Mouse (Mus musculus): ENCODE measurements around the gene Rab24. TPM values are rescaled to one million over a fixed set of nuclear protein-coding genes. Genes with fewer than 3 reads are reported as not detected.
A peak's percentile ranks its signal among the peaks of the same experiment; 100 is the strongest.

Rab24 gene
- total and polyA plus RNA-seq, 3 experiments, result 67.7 to 136 (median 70.2) TPM

GRCm38 (mm10) chr13:55329683-55330566 is 8.2 kb upstream of the Rab24 start, which contains the start of gene Mxd3:
Mxd3 (minus strand) TSS chr13:55329823.
- TF ChIP-seq TAL1 (conservative IDR thresholded peaks at IDR 0.05; ENCODE audit: low read depth, low read length) (no peak), POLR2AphosphoS5 (IDR thresholded peaks at IDR 0.05; ENCODE audit: insufficient replicate concordance, low read depth, low read length) (no peak), GATA2 (IDR thresholded peaks at IDR 0.05; ENCODE audit: borderline replicate concordance, low read depth, low read length) (no peak), CTCF (IDR thresholded peaks at IDR 0.05; ENCODE audit: low read depth, low read length) (no peak), GATA1 (IDR thresholded peaks at IDR 0.05; ENCODE audit: borderline replicate concordance, low read length) (no peak)
- DNase-seq (ENCODE audit: low spot score), result peak; percentile 90
- no peaks in the 10 kb centered on the region for H3K9me3 ChIP-seq (replicated peaks)
- peak within 1 kb of the TSS; percentile 78 for H3K4me3 ChIP-seq (ENCODE audit: low read depth, low read length)
- H3K27me3 ChIP-seq (ENCODE audit: insufficient read depth, low read length), result peaks cover 13% of the 10 kb centered on the region
- peak; percentile 65 for ATAC-seq (ENCODE audit: extremely low read depth, insufficient number of reproducible peaks, low FRiP score, poor library complexity, severe bottlenecking)
- peaks cover 47% of the 10 kb centered on the region for H3K4me1 ChIP-seq (ENCODE audit: insufficient read depth, low read depth, low read length)
- H3K36me3 ChIP-seq (replicated peaks), result peaks cover 31% of the 10 kb centered on the region

- Histone ChIP-seq H3K9me3 (replicated peaks) (no peaks in the 10 kb centered on the region), H3K27me3 (ENCODE audit: insufficient read depth, low read length) (peaks cover 12% of the 10 kb centered on the region), H3K36me3 (replicated peaks) (peaks cover 37% of the 10 kb centered on the region), H3K4me1 (ENCODE audit: insufficient read depth, low read depth, low read length) (peaks cover 52% of the 10 kb centered on the region), H3K4me3 (ENCODE audit: low read depth, low read length) (peak overlapping the region; percentile 78)
- TF ChIP-seq TAL1 (conservative IDR thresholded peaks at IDR 0.05; ENCODE audit: low read depth, low read length) (no peak), CTCF (IDR thresholded peaks at IDR 0.05; ENCODE audit: low read depth, low read length) (no peak), GATA1 (IDR thresholded peaks at IDR 0.05; ENCODE audit: borderline replicate concordance, low read length) (no peak), GATA2 (IDR thresholded peaks at IDR 0.05; ENCODE audit: borderline replicate concordance, low read depth, low read length) (no peak), POLR2AphosphoS5 (IDR thresholded peaks at IDR 0.05; ENCODE audit: insufficient replicate concordance, low read depth, low read length) (no peak)
- ATAC-seq (ENCODE audit: extremely low read depth, insufficient number of reproducible peaks, low FRiP score, poor library complexity, severe bottlenecking) (no peak), DNase-seq (ENCODE audit: low spot score) (peak; percentile 53)
These were observed 7.5 kb upstream of the Rab24 start for GRCm38 (mm10) chr13:55329109-55329682.

GRCm38 (mm10) chr13:55328641-55329040 is 6.9 kb upstream of the Rab24 start:
- Histone ChIP-seq H3K36me3 (replicated peaks) (peaks cover 42% of the 10 kb centered on the region), H3K4me1 (ENCODE audit: insufficient read depth, low read depth, low read length) (peaks cover 57% of the 10 kb centered on the region), H3K9me3 (replicated peaks) (no peaks in the 10 kb centered on the region), H3K4me3 (ENCODE audit: low read depth, low read length) (no peak overlapping the region; the same call in 1 of the 2 replicates), H3K27me3 (ENCODE audit: insufficient read depth, low read length) (peaks cover 9% of the 10 kb centered on the region)
- DNase-seq (ENCODE audit: low spot score) (no peak), ATAC-seq (ENCODE audit: extremely low read depth, insufficient number of reproducible peaks, low FRiP score, poor library complexity, severe bottlenecking) (no peak)
- TF ChIP-seq CTCF (IDR thresholded peaks at IDR 0.05; ENCODE audit: low read depth, low read length), result no peak
- TF ChIP-seq POLR2AphosphoS5 (IDR thresholded peaks at IDR 0.05; ENCODE audit: insufficient replicate concordance, low read depth, low read length), result no peak
- no peak for TF ChIP-seq GATA1 (IDR thresholded peaks at IDR 0.05; ENCODE audit: borderline replicate concordance, low read length)
- TF ChIP-seq GATA2 (IDR thresholded peaks at IDR 0.05; ENCODE audit: borderline replicate concordance, low read depth, low read length), result no peak
- TF ChIP-seq TAL1 (conservative IDR thresholded peaks at IDR 0.05; ENCODE audit: low read depth, low read length), result no peak

GRCm38 (mm10) chr13:55328171-55328570 is 6.4 kb upstream of the Rab24 start:
- no peaks in the 10 kb centered on the region for H3K9me3 ChIP-seq (replicated peaks)
- H3K27me3 ChIP-seq (ENCODE audit: insufficient read depth, low read length), result peaks cover 5% of the 10 kb centered on the region
- no peak overlapping the region for H3K4me3 ChIP-seq (ENCODE audit: low read depth, low read length)
- ATAC-seq (ENCODE audit: extremely low read depth, insufficient number of reproducible peaks, low FRiP score, poor library complexity, severe bottlenecking) (no peak), DNase-seq (ENCODE audit: low spot score) (no peak)
- peaks cover 47% of the 10 kb centered on the region for H3K36me3 ChIP-seq (replicated peaks)
- TF ChIP-seq CTCF (IDR thresholded peaks at IDR 0.05; ENCODE audit: low read depth, low read length) (no peak), GATA1 (IDR thresholded peaks at IDR 0.05; ENCODE audit: borderline replicate concordance, low read length) (no peak), TAL1 (conservative IDR thresholded peaks at IDR 0.05; ENCODE audit: low read depth, low read length) (no peak), POLR2AphosphoS5 (IDR thresholded peaks at IDR 0.05; ENCODE audit: insufficient replicate concordance, low read depth, low read length) (no peak), GATA2 (IDR thresholded peaks at IDR 0.05; ENCODE audit: borderline replicate concordance, low read depth, low read length) (no peak)
- H3K4me1 ChIP-seq (ENCODE audit: insufficient read depth, low read depth, low read length), result peaks cover 62% of the 10 kb centered on the region

GRCm38 (mm10) chr13:55327633-55328032 is 5.9 kb upstream of the Rab24 start:
- ATAC-seq (ENCODE audit: extremely low read depth, insufficient number of reproducible peaks, low FRiP score, poor library complexity, severe bottlenecking) (0 out of 2 replicates have a peak, but pooled peaks have one; percentile 17), DNase-seq (ENCODE audit: low spot score) (peak; percentile 78)
- peaks cover 66% of the 10 kb centered on the region for H3K4me1 ChIP-seq (ENCODE audit: insufficient read depth, low read depth, low read length)
- TF ChIP-seq CTCF (IDR thresholded peaks at IDR 0.05; ENCODE audit: low read depth, low read length), result peak; percentile 95
- no peak for TF ChIP-seq TAL1 (conservative IDR thresholded peaks at IDR 0.05; ENCODE audit: low read depth, low read length)
- H3K9me3 ChIP-seq (replicated peaks), result no peaks in the 10 kb centered on the region
- H3K27me3 ChIP-seq (ENCODE audit: insufficient read depth, low read length), result peaks cover 3% of the 10 kb centered on the region; the same call in 1 of the 2 replicates
- H3K4me3 ChIP-seq (ENCODE audit: low read depth, low read length), result no peak overlapping the region
- H3K36me3 ChIP-seq (replicated peaks), result peaks cover 52% of the 10 kb centered on the region

- DNase-seq (ENCODE audit: low spot score) (no peak), ATAC-seq (ENCODE audit: extremely low read depth, insufficient number of reproducible peaks, low FRiP score, poor library complexity, severe bottlenecking) (no peak)
- H3K4me1 ChIP-seq (ENCODE audit: insufficient read depth, low read depth, low read length), result peaks cover 66% of the 10 kb centered on the region
- peaks cover 3% of the 10 kb centered on the region; the same call in 1 of the 2 replicates for H3K27me3 ChIP-seq (ENCODE audit: insufficient read depth, low read length)
- H3K4me3 ChIP-seq (ENCODE audit: low read depth, low read length), result no peak overlapping the region
- TF ChIP-seq CTCF (IDR thresholded peaks at IDR 0.05; ENCODE audit: low read depth, low read length) (no peak), GATA1 (IDR thresholded peaks at IDR 0.05; ENCODE audit: borderline replicate concordance, low read length) (no peak), GATA2 (IDR thresholded peaks at IDR 0.05; ENCODE audit: borderline replicate concordance, low read depth, low read length) (no peak), TAL1 (conservative IDR thresholded peaks at IDR 0.05; ENCODE audit: low read depth, low read length) (no peak), POLR2AphosphoS5 (IDR thresholded peaks at IDR 0.05; ENCODE audit: insufficient replicate concordance, low read depth, low read length) (no peak)
- H3K36me3 ChIP-seq (replicated peaks), result peaks cover 53% of the 10 kb centered on the region
- H3K9me3 ChIP-seq (replicated peaks), result no peaks in the 10 kb centered on the region
These were observed 5.4 kb upstream of the Rab24 start for GRCm38 (mm10) chr13:55327169-55327568.
